Mouse (Mus musculus): ENCODE data around the gene Shank2.

The Shank2 gene

GRCm38 (mm10) chr7:144170272-144170671 is 168.5 kb downstream of the Shank2 start:
- DNase-seq (ENCODE audit: low read depth, low spot score) = no peak

- no peak for DNase-seq (ENCODE audit: low read depth, low spot score)
These were observed 169.0 kb downstream of the Shank2 start for GRCm38 (mm10) chr7:144170686-144171085.

GRCm38 (mm10) chr7:144173869-144174268 is 172.1 kb downstream of the Shank2 start:
- DNase-seq (ENCODE audit: low read depth, low spot score) = no peak

DNA sequence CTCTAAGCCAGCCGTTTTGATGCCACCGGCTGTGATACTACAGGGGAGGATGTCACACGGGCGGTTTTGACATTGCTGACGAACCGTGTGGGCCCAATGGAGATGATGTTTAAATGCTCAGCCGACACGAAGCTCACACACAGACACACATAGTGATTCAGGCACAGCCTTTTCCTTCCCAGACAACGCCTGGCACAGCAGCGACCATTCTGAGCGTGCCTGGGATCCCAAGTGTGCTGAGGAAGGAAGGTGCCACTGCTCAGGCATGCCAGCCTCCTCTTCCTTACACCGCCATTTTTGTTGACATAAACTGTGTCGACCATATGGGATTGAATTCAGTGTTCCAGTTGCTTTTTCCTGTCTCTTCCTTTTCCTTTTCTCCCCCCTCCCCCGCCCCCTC is 172.6 kb downstream of the Shank2 start:
- DNase-seq (ENCODE audit: low read depth, low spot score) = no peak

DNA sequence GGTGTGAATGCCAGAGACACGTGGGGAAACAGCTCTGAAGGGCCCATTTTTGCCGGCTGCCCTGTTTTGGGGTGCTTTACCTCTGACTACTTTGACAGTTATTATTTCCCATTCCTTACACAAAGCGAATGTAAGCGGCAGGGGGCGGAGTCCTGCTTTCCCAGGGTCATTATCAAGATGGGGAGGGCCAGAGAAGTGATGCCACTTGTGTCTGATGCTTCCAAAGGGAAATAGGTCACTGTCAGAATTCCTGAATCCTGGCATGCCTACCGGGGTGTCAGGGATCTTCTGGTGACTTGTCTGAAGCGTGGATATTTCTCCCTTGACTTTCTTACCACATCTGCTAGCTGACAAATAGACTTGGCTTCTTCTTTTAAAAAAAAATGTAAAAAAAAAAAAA is 173.3 kb downstream of the Shank2 start:
- no peak for DNase-seq (ENCODE audit: low read depth, low spot score)

DNA sequence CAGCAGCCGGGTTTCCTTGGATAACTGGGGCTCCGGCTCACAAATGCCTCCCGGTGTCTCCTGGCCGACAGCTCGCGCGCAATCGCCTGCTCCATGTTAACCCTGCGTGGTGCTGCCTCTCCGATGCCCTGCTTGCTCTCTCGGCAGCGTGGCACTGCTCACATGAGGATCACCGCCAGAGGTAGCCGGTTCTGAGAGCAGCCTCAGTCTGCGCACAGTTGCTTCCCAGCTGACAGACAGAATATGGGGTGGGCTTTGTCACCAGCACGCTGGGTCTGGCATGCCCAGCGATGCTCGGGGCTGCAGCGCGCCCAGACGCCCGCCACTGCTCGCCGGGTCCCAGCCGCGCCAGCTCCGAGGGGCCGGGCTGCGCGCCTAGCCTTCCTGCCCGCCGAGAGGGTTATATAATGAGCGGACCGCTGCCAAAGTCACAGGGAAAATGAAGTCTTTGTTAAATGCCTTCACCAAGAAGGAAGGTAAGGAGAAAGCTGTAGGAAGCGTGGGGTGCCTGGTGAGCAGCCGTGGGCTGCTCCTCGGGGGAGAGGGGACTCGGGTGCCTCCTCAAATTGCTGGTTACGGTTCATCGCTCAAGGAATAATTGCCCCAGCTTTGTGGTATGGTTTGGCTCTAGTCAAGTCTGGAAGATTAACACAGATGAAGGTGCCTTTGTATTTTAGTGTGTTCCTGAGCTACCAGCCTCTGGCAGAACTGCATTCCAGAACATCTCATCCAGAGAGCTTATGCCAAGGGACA is 173.9 kb downstream of the Shank2 start:
- DNase-seq (ENCODE audit: low read depth, low spot score) = no peak

DNA sequence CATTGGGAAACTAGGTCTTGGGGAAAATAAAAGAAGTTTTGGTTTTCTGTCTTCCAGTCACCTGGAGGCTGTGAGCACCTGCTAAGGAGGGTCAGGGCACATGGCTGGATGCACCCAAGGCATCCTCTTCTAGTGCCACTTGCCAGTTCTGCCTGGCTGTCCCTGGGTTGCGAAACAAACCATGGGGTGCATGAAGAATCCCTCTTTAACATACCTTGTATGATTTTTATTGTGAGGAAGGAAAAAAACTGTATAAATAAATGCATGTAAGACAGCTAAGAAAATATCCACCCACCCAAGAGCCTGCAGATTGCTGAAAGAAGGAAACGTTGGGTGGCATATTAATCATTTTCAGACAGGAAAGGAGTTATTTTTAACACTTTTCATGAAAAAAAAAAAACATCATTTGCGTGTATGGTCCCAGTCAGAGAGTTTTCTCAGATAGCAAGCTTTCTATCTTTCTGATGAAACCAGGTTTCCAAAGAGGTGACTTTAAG is 174.6 kb downstream of the Shank2 start:
- no peak for DNase-seq (ENCODE audit: low read depth, low spot score)

- DNase-seq (ENCODE audit: low read depth, low spot score) = no peak
These were observed 177.7 kb downstream of the Shank2 start for GRCm38 (mm10) chr7:144179436-144179835.

GRCm38 (mm10) chr7:144180885-144181284 is 179.2 kb downstream of the Shank2 start:
- peak; percentile 7 for DNase-seq (ENCODE audit: low read depth, low spot score)

GRCm38 (mm10) chr7:144187869-144188430 is 186.2 kb downstream of the Shank2 start:
- no peak for DNase-seq (ENCODE audit: low read depth, low spot score)

GRCm38 (mm10) chr7:144189446-144189845 is 187.7 kb downstream of the Shank2 start:
- DNase-seq (ENCODE audit: low read depth, low spot score) = no peak

GRCm38 (mm10) chr7:144198491-144198890 is 196.8 kb downstream of the Shank2 start:
- DNase-seq (ENCODE audit: low read depth, low spot score) = no peak

- DNase-seq (ENCODE audit: low read depth, low spot score) = no peak
These were observed 200.4 kb downstream of the Shank2 start for GRCm38 (mm10) chr7:144202017-144202682.

GRCm38 (mm10) chr7:144204290-144204689 is 202.6 kb downstream of the Shank2 start:
- no peak for DNase-seq (ENCODE audit: low read depth, low spot score)

DNA sequence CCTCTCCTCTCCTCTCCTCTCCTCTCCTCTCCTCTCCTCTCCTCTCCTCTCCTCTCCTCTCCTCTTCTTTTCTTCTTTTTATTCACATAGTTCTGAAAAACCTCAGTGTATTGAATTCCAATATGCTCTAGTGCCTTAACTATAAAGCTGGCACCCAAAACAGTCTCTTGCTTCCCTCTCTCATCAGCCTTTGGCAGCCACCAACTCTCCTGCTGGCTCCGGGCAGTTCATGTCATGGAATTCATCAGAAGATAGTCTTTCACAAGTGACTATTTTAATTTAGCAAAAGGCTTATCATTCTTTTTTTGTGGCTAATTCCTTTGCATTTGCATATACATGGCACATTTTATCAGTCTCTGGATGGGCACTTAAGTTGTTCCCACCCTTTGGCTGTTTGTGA is 203.4 kb downstream of the Shank2 start:
- no peak for DNase-seq (ENCODE audit: low read depth, low spot score)

DNA sequence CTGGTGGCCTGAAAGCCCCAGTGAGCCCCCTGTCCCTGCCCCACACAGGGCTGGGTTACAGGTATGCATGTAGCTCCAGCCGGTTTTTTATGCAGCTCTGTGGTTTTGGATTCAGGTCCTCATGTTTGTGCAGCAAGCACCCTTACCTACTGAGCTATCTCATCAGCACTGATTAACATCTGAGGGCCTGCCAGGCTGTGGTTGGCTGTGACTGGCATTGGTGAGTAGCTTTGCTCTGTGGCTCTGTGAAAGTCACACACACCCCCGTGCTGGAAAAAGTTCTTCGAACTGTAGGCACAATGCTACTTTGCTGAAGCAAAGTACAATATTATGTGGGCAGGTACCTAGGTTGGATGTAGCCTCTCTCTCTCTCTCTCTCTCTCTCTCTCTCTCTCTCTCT is 204.1 kb downstream of the Shank2 start:
- no peak for DNase-seq (ENCODE audit: low read depth, low spot score)

GRCm38 (mm10) chr7:144206254-144206653 is 204.5 kb downstream of the Shank2 start:
- DNase-seq (ENCODE audit: low read depth, low spot score) = no peak

DNA sequence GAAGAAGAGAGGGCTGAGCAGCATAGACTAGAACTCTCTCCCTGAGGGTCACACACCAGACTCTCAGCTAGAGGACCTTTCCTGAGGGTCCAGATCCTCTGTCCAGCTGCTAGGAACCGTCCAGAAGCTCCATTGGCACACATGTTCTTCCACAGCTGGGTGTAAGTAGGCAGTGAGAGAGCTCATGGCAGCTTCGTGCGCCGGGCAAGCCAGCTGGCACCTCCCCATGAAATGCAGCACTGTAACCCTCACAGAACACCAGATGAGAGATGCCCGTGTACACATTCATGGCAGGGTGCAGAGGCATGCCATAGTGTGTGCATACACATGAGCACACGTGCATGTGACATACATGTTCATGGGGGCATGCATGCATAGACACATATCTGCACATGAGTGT is 205.4 kb downstream of the Shank2 start:
- no peak for DNase-seq (ENCODE audit: low read depth, low spot score)

DNA sequence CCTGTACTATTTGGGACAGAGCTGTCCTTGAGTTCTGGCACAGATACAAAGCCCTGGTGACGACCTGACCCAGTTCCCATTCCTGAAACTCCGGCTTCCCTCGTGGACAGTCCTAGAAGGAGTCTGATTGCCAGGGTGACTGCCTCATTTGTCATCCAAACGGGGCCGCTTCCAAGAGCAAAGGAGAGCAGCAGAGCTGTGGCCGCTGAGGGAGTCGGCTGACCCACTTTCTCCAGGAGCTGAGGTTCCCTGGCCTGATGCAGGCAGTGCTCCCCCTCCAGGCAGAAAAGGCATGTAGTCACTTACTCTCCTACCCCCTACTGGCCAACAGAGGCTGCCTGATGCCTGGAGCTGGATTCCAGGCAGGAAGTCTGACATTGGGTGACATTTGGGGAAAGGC is 206.1 kb downstream of the Shank2 start:
- peak; percentile 72 for DNase-seq (ENCODE audit: low read depth, low spot score)

DNA sequence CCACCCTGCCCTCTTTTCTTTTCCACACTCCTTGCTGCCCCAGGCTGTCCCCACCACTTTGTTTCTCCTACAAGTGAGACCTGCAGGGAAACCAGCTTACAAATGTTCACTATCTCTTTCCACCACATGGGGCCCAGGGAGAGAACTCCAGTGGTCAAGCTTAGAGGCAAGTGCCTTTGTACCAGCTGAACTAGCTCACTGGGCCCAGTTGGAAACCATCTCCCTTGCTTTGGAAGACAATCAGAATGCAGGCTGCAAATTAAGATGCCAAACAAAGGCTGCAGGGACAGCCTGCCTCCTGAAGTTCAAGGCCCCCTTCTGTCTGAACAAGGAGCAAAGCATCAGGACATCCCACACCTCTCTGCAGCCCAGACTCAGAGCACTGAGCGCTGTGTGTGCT is 206.9 kb downstream of the Shank2 start:
- no peak for DNase-seq (ENCODE audit: low read depth, low spot score)

GRCm38 (mm10) chr7:144210526-144210925 is 208.8 kb downstream of the Shank2 start:
- no peak for DNase-seq (ENCODE audit: low read depth, low spot score)

GRCm38 (mm10) chr7:144212694-144213093 is 211.0 kb downstream of the Shank2 start:
- no peak for DNase-seq (ENCODE audit: low read depth, low spot score)

- DNase-seq (ENCODE audit: low read depth, low spot score) = peak; percentile 40
These were observed 215.5 kb downstream of the Shank2 start for GRCm38 (mm10) chr7:144217192-144217591.
